Mouse (Mus musculus) G1E (cell line): ENCODE data around the gene Calcb. TPM values are rescaled to one million over a fixed set of nuclear protein-coding genes. Genes with fewer than 3 reads are reported as not detected.

Experiments used
- ATAC-seq: 2 replicates; pipeline ENCODE4 v1.8.0; 2016; ENCODE audit warnings: mild to moderate bottlenecking; ENCODE audit not compliant: insufficient number of reproducible peaks, poor library complexity, low FRiP score, severe bottlenecking; ENCODE audit errors: extremely low read depth
- DNase-seq: peaks from one replicate; pipeline ENCODE4 v3.0.0; 2012; ENCODE audit warnings: low spot score
- H3K27me3 ChIP-seq: 2 replicates; pipeline ENCODE4 v1.6.1; 2012; ENCODE audit warnings: mild to moderate bottlenecking, low read length, inconsistent platforms; ENCODE audit not compliant: insufficient read depth
- H3K36me3 ChIP-seq: replicated peaks from 2 replicates; pipeline ENCODE3; 2012; ENCODE audit warnings: mild to moderate bottlenecking, inconsistent platforms
- H3K4me1 ChIP-seq: 2 replicates; pipeline ENCODE4 v1.6.1; 2012; ENCODE audit warnings: low read depth, low read length, inconsistent platforms, mixed read lengths; ENCODE audit not compliant: insufficient read depth
- H3K4me3 ChIP-seq: 2 replicates; pipeline ENCODE4 v1.5.1; 2012; ENCODE audit warnings: low read depth, mild to moderate bottlenecking, inconsistent platforms, low read length, moderate library complexity, mixed read lengths
- H3K9me3 ChIP-seq: replicated peaks from 2 replicates; pipeline ENCODE4 v1.6.1; 2012; ENCODE audit warnings: inconsistent platforms
- CTCF ChIP-seq: IDR thresholded peaks from 2 replicates; pipeline ENCODE4 v1.5.1; 2012; ENCODE audit warnings: low read depth, low read length, inconsistent platforms, mixed read lengths
- GATA1 ChIP-seq: IDR thresholded peaks from 2 replicates; pipeline ENCODE4 v1.6.1; 2012; ENCODE audit warnings: borderline replicate concordance, low read length, inconsistent platforms, mixed read lengths
- GATA2 ChIP-seq: IDR thresholded peaks from 2 replicates; pipeline ENCODE4 v1.6.1; 2012; ENCODE audit warnings: low read depth, low read length, inconsistent platforms, borderline replicate concordance
- POLR2AphosphoS5 ChIP-seq: IDR thresholded peaks from 2 replicates; pipeline ENCODE4 v1.6.1; 2012; ENCODE audit warnings: low read depth, low read length, inconsistent platforms; ENCODE audit not compliant: insufficient replicate concordance
- TAL1 ChIP-seq: conservative IDR thresholded peaks from 2 replicates; pipeline ENCODE4 v1.6.1; 2012; ENCODE audit warnings: low read depth, low read length, inconsistent platforms, mixed read lengths
- polyA plus RNA-seq: library from polyadenylated mRNA; stranded (reverse); fragments of >175 nt; gene quantifications from 2 replicates; pipeline ENCODE4 v1.2.3, GENCODE M21; 2012
- total RNA-seq, 2 experiments: library from RNA; stranded (forward) in 1 of 2; stranded (reverse) in 1 of 2; fragments of 200-1000 nt in 1 of 2; fragments of >200 nt in 1 of 2; fragmentation: Nextera tagmentation in 1 of 2; gene quantifications; 2 replicates each; pipeline ENCODE4 v1.2.3; 2014 to 2017

Calcb gene
- total and polyA plus RNA-seq, 3 experiments: not detected

DNA sequence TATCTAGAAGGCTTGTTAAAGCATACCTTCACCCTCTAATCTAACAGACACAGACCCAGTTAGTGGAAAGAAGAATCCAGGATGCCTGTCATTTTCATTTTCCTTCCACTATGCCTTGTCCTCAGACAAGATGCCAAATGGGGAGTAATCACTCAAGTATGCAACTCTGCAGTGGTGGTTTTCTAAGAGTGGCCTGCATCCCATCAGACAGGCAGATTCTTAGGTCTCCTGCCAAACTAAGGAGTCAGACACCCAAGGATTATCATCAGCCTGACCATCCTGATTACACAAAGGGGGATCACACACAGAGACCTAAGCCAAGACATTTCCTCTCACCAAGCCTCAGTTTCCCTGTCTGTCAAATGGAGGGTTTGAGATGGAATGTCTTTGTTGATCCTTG is 19.7 kb downstream of the Calcb start:
- no peak for TF ChIP-seq GATA2
- no peak for TF ChIP-seq GATA1
- no peak for TF ChIP-seq TAL1
- TF ChIP-seq CTCF: no peak
- no peak for TF ChIP-seq POLR2AphosphoS5
- ATAC-seq: no peak
- no peak for DNase-seq
- no peaks in the 10 kb centered on the region for H3K36me3 ChIP-seq
- no peak overlapping the region for H3K4me3 ChIP-seq
- H3K9me3 ChIP-seq: no peaks in the 10 kb centered on the region
- H3K27me3 ChIP-seq: no peaks in the 10 kb centered on the region
- H3K4me1 ChIP-seq: no peaks in the 10 kb centered on the region

- Histone ChIP-seq H3K9me3 (no peaks in the 10 kb centered on the region), H3K4me3 (no peak overlapping the region), H3K4me1 (no peaks in the 10 kb centered on the region), H3K27me3 (no peaks in the 10 kb centered on the region; the same call in none of the 2 replicates), H3K36me3 (no peaks in the 10 kb centered on the region)
- no peak for ATAC-seq
- DNase-seq: no peak
- TF ChIP-seq POLR2AphosphoS5 (no peak), TAL1 (no peak), CTCF (no peak), GATA1 (no peak), GATA2 (no peak)
Measured at GRCm38 (mm10) chr7:114740360-114741165, 22.1 kb downstream of the Calcb start.

GRCm38 (mm10) chr7:114743022-114743780 is 24.8 kb downstream of the Calcb start, which contains the start of gene Insc:
TSS of gene Insc (plus strand) at chr7:114743694.
- no peaks in the 10 kb centered on the region; the same call in none of the 2 replicates for H3K27me3 ChIP-seq
- no peaks in the 10 kb centered on the region for H3K36me3 ChIP-seq
- no peak for TF ChIP-seq GATA1
- no peak for TF ChIP-seq CTCF
- ATAC-seq: no peak
- H3K9me3 ChIP-seq: no peaks in the 10 kb centered on the region
- H3K4me3 ChIP-seq: no peak within 1 kb of the TSS
- H3K4me1 ChIP-seq: no peaks in the 10 kb centered on the region
- DNase-seq: no peak

- Histone ChIP-seq H3K36me3 (no peaks in the 10 kb centered on the region), H3K4me1 (no peaks in the 10 kb centered on the region), H3K27me3 (no peaks in the 10 kb centered on the region; the same call in none of the 2 replicates), H3K4me3 (no peak overlapping the region), H3K9me3 (no peaks in the 10 kb centered on the region)
- DNase-seq: no peak
- ATAC-seq: no peak
- TF ChIP-seq GATA2: no peak
- no peak for TF ChIP-seq CTCF
- TF ChIP-seq TAL1: no peak
- no peak for TF ChIP-seq GATA1
- no peak for TF ChIP-seq POLR2AphosphoS5
Measured at GRCm38 (mm10) chr7:114744639-114745245, 26.3 kb downstream of the Calcb start.

GRCm38 (mm10) chr7:114745481-114746271 is 27.2 kb downstream of the Calcb start:
- DNase-seq: no peak
- no peak overlapping the region for H3K4me3 ChIP-seq
- TF ChIP-seq GATA2: no peak
- no peak for TF ChIP-seq TAL1
- no peak for TF ChIP-seq POLR2AphosphoS5
- no peak for TF ChIP-seq CTCF
- no peak for TF ChIP-seq GATA1
- no peaks in the 10 kb centered on the region for H3K4me1 ChIP-seq
- no peaks in the 10 kb centered on the region for H3K36me3 ChIP-seq
- H3K9me3 ChIP-seq: no peaks in the 10 kb centered on the region
- ATAC-seq: no peak
- H3K27me3 ChIP-seq: no peaks in the 10 kb centered on the region; the same call in none of the 2 replicates

DNA sequence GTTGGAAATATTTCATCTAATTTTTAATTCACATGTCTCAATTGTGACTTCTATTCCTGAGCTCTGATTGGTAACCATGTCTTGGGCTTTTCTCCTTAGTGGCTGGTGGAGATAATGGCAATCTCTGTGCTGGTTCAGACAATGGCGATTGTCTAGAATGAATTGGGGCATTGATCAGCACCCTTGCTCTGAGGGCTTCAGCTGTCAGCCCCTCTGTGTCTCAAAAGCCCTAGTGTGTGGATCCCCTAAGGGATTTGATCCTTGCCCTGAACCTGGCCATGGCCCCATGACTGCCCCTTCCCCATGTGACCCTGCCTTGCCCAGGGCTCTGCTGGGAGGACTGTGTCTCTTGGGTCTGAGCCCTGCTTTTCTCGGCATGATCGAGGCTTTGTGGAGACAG is 29.2 kb downstream of the Calcb start:
- H3K9me3 ChIP-seq: no peaks in the 10 kb centered on the region
- TF ChIP-seq POLR2AphosphoS5: no peak
- no peak for TF ChIP-seq GATA2
- no peak for TF ChIP-seq CTCF
- no peak for TF ChIP-seq GATA1
- TF ChIP-seq TAL1: no peak
- ATAC-seq: no peak

More for the DNA sequence above, 29.2 kb downstream of the Calcb start:
- H3K4me1 ChIP-seq: no peaks in the 10 kb centered on the region
- DNase-seq: no peak
- no peak overlapping the region for H3K4me3 ChIP-seq
- no peaks in the 10 kb centered on the region for H3K36me3 ChIP-seq
- H3K27me3 ChIP-seq: no peaks in the 10 kb centered on the region; the same call in none of the 2 replicates
